Mouse (Mus musculus) cerebellum, adult 18-20 months (tissue): ENCODE measurements around the gene Rab3ip.
A peak's percentile ranks its signal among the peaks of the same experiment; 100 is the strongest.

Experiments
- DNase-seq, 2 experiments: peaks; one replicate each; pipeline ENCODE4 v3.0.0; 2021

Gene Rab3ip

GRCm38 (mm10) chr10:116957867-116958551 lies 7.4 kb upstream of the Rab3ip start:
- DNase-seq: no peak

GRCm38 (mm10) chr10:116956483-116957158 lies 6.1 kb upstream of the Rab3ip start:
- no peak for DNase-seq

GRCm38 (mm10) chr10:116955191-116955590 lies 4.6 kb upstream of the Rab3ip start:
- no peak for DNase-seq

GRCm38 (mm10) chr10:116950886-116951285 lies 317 bp upstream of the Rab3ip start:
- DNase-seq: no peak

GRCm38 (mm10) chr10:116949111-116950008 lies 1.2 kb downstream of the Rab3ip start:
- peak in 1 of 2 experiments; percentile 68 for DNase-seq

GRCm38 (mm10) chr10:116948414-116948813 lies 2.2 kb downstream of the Rab3ip start:
- no peak for DNase-seq

GRCm38 (mm10) chr10:116944940-116945339 lies 5.6 kb downstream of the Rab3ip start:
- DNase-seq: no peak

GRCm38 (mm10) chr10:116944144-116944543 lies 6.4 kb downstream of the Rab3ip start:
- no peak for DNase-seq

GRCm38 (mm10) chr10:116943025-116943424 lies 7.5 kb downstream of the Rab3ip start:
- DNase-seq: peak in 1 of 2 experiments; percentile 24

GRCm38 (mm10) chr10:116935028-116935427 lies 15.5 kb downstream of the Rab3ip start:
- no peak for DNase-seq

- DNase-seq: no peak
These were observed 16.8 kb downstream of the Rab3ip start for GRCm38 (mm10) chr10:116933794-116934193.

- DNase-seq: no peak
These were observed 18.2 kb downstream of the Rab3ip start for GRCm38 (mm10) chr10:116932418-116932817.

GRCm38 (mm10) chr10:116931497-116932179 lies 18.9 kb downstream of the Rab3ip start:
- DNase-seq: peak; percentile 24 to 25

- DNase-seq: no peak
These were observed 19.6 kb downstream of the Rab3ip start for GRCm38 (mm10) chr10:116930936-116931335.

- DNase-seq: no peak
These were observed 20.1 kb downstream of the Rab3ip start for GRCm38 (mm10) chr10:116930506-116930905.

GRCm38 (mm10) chr10:116928826-116929225 lies 21.7 kb downstream of the Rab3ip start:
- no peak for DNase-seq

- no peak for DNase-seq
These were observed 24.0 kb downstream of the Rab3ip start for GRCm38 (mm10) chr10:116926428-116927113.

- no peak for DNase-seq
These were observed 26.7 kb downstream of the Rab3ip start for GRCm38 (mm10) chr10:116923651-116924495.

GRCm38 (mm10) chr10:116922161-116922560 lies 28.4 kb downstream of the Rab3ip start:
- DNase-seq: no peak

GRCm38 (mm10) chr10:116921416-116921815 lies 29.2 kb downstream of the Rab3ip start:
- no peak for DNase-seq

- no peak for DNase-seq
These were observed 29.9 kb downstream of the Rab3ip start for GRCm38 (mm10) chr10:116920641-116921040.
